Mouse (Mus musculus): ENCODE measurements around the gene 2300002M23Rik. TPM values are rescaled to one million over a fixed set of nuclear protein-coding genes. Genes with fewer than 3 reads are reported as not detected.

Gene 2300002M23Rik
- not detected in 2 replicates for polyA plus RNA-seq (2012; rRNA removed; ENCODE audit: low replicate concordance)

DNA sequence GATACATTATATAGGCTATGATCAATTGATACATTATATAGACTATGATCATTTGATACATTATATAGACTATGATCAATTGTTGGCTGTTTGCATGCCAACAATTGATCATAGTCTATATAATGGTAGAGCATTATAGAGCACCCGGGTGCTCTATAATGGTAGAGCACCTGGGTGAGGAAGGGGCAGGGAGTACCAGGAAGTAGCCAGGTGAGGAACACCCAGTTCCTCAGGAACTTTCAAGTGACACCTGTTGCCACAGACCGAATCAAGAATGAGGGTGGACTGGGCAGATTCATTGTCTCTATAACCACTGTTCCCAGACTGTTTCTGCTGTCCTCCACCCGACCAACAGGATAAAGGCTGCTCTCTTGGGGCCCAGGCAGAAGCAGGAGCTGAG, at the start of gene 2300002M23Rik:
Gene 2300002M23Rik (plus strand): TSS at position 301 of the 400 bp plus-strand sequence.

DNA sequence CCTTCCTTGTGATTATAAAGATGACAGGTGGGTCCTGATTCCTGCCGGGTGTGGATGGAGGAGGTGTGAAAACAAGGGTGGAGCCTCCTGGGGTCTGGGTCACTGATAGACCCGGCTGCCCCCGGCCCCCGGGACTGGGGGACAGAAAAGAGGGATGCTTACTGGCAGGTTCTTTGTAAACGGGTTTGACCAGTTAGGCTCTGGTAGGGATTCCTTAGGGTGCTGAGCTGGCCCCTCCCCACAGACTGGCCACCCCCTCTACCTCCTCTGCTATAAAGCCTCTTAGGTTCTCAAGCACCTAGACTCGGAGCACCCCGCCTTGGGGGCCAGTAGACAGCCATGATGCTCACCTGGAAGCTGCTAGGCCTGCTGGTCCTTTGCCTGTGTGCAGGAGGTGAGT, 34.3 kb upstream of the 2300002M23Rik start, which contains the start of gene Psors1c2:
Gene Psors1c2 (plus strand): TSS at position 301 of the 400 bp plus-strand sequence.

GRCm38 (mm10) chr17:35551881-35552414, 15.3 kb upstream of the 2300002M23Rik start, which contains the start of gene Cdsn:
Gene Cdsn, plus strand, starts transcription at chr17:35552128.

DNA sequence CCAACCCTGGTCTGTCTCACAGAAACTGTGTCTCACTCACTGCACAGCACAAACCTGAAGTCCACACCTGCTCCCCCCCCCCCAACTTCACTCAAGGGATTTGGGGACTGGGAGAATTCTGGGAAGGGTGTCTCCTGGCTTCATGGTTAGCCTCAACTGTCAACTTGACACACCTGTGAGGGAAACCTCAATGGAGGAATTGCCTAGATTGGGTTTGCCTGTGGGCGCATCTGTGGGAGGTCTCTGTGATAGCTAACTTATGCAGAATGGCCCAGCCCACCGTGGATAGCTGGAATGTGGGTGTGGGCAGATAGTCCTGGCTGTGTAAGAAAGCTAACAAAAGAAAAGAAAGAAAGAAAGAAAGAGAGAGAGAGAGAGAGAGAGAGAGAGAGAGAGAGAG, 34.0 kb downstream of the 2300002M23Rik start, which contains the start of gene Sfta2:
Gene Sfta2 (plus strand): TSS at position 301 of the 400 bp plus-strand sequence.

Other genes with a start within 250 kb of the 2300002M23Rik start
- gene H2-Q1, start 247.0 kb upstream of the 2300002M23Rik start, polyA plus RNA-seq (2012; rRNA removed; ENCODE audit: low replicate concordance): not detected in 2 replicates
- gene H2-Q2, start 225.2 kb upstream of the 2300002M23Rik start, polyA plus RNA-seq (2012; rRNA removed; ENCODE audit: low replicate concordance): 2.4 TPM in 1 of 2 replicates, not detected in the other
- gene H2-Q4, start 187.8 kb upstream of the 2300002M23Rik start, polyA plus RNA-seq (2012; rRNA removed; ENCODE audit: low replicate concordance): 120 and 169 TPM in 2 replicates
- 60.7 and 141 TPM in 2 replicates for gene H2-Q6, start 142.6 kb upstream of the 2300002M23Rik start, polyA plus RNA-seq (2012; rRNA removed; ENCODE audit: low replicate concordance)
- gene H2-Q7, start 128.3 kb upstream of the 2300002M23Rik start, polyA plus RNA-seq (2012; rRNA removed; ENCODE audit: low replicate concordance): 158 and 289 TPM in 2 replicates
- 49.0 and 72.7 TPM in 2 replicates for gene H2-Q10, start 97.4 kb upstream of the 2300002M23Rik start, polyA plus RNA-seq (2012; rRNA removed; ENCODE audit: low replicate concordance)
- gene Pou5f1, start 61.4 kb upstream of the 2300002M23Rik start, polyA plus RNA-seq (2012; rRNA removed; ENCODE audit: low replicate concordance): not detected in 2 replicates
- 10.9 and 20.8 TPM in 2 replicates for gene Tcf19, start 50.6 kb upstream of the 2300002M23Rik start, polyA plus RNA-seq (2012; rRNA removed; ENCODE audit: low replicate concordance)
- 6.8 and 16.7 TPM in 2 replicates for gene Cchcr1, start 50.4 kb upstream of the 2300002M23Rik start, polyA plus RNA-seq (2012; rRNA removed; ENCODE audit: low replicate concordance)
- gene Psors1c2, start 34.2 kb upstream of the 2300002M23Rik start, polyA plus RNA-seq (2012; rRNA removed; ENCODE audit: low replicate concordance): 0.72 TPM in 1 of 2 replicates, not detected in the other
- 40.1 and 114 TPM in 2 replicates for gene Cdsn, start 15.3 kb upstream of the 2300002M23Rik start, polyA plus RNA-seq (2012; rRNA removed; ENCODE audit: low replicate concordance)
- gene Sfta2, start 34.1 kb downstream of the 2300002M23Rik start, polyA plus RNA-seq (2012; rRNA removed; ENCODE audit: low replicate concordance): not detected in 2 replicates
- 0.05 TPM in 1 of 2 replicates, not detected in the other for gene Gm9573, start 59.2 kb downstream of the 2300002M23Rik start, polyA plus RNA-seq (2012; rRNA removed; ENCODE audit: low replicate concordance)
- 0.04 and 0.19 TPM in 2 replicates for gene Mucl3, start 76.2 kb downstream of the 2300002M23Rik start, polyA plus RNA-seq (2012; rRNA removed; ENCODE audit: low replicate concordance)
- 21.8 and 47.6 TPM in 2 replicates for gene Vars2, start 100.1 kb downstream of the 2300002M23Rik start, polyA plus RNA-seq (2012; rRNA removed; ENCODE audit: low replicate concordance)
- 25.6 and 38.5 TPM in 2 replicates for gene Gtf2h4, start 106.3 kb downstream of the 2300002M23Rik start, polyA plus RNA-seq (2012; rRNA removed; ENCODE audit: low replicate concordance)
- gene Ddr1, start 137.2 kb downstream of the 2300002M23Rik start, polyA plus RNA-seq (2012; rRNA removed; ENCODE audit: low replicate concordance): 44.4 and 64.0 TPM in 2 replicates

All from subcutaneous adipose tissue, adult 2 months (tissue).